Mouse (Mus musculus) central nervous system, embryonic 14 days (tissue): Measurements from ENCODE around the gene Grn. TPM values are rescaled to one million over a fixed set of nuclear protein-coding genes. Genes with fewer than 3 reads are reported as not detected.

Experiments
- polyA plus RNA-seq: library from polyadenylated mRNA; depleted of rRNA; stranded (reverse); fragments of >200 nt; gene quantifications from 2 replicates; pipeline ENCODE4 v1.2.3, GENCODE M21; 2012; rRNA removed

Grn gene
- polyA plus RNA-seq = 36.2 and 61.6 TPM in 2 replicates

GRCm38 (mm10) chr11:102430121-102431017 is at the start of gene Grn:
Grn (plus strand) TSS chr11:102430315.

GRCm38 (mm10) chr11:102393238-102393634 is 36.9 kb upstream of the Grn start, which contains the start of gene Rundc3a:
Rundc3a (plus strand) TSS chr11:102393403.

GRCm38 (mm10) chr11:102407834-102408215 is 22.3 kb upstream of the Grn start, which contains the start of gene Slc25a39:
Slc25a39 (minus strand) TSS chr11:102407946.

GRCm38 (mm10) chr11:102447497-102447896 is 17.4 kb downstream of the Grn start, which contains the start of gene Fam171a2:
Fam171a2 (minus strand) TSS chr11:102447682.

GRCm38 (mm10) chr11:102469648-102470357 is 39.7 kb downstream of the Grn start, which contains the start of gene Itga2b:
Itga2b (minus strand) TSS chr11:102470122.

Other genes starting within 250 kb of the Grn start
- 40.8 and 42.9 TPM in 2 replicates for gene Lsm12, start 245.0 kb upstream of the Grn start, polyA plus RNA-seq
- gene G6pc3, start 240.7 kb upstream of the Grn start, polyA plus RNA-seq = 51.2 and 51.4 TPM in 2 replicates
- 110 and 122 TPM in 2 replicates for gene Hdac5, start 200.1 kb upstream of the Grn start, polyA plus RNA-seq
- gene BC030867, start 181.4 kb upstream of the Grn start, polyA plus RNA-seq = 6.6 and 7.9 TPM in 2 replicates
- gene Asb16, start 161.6 kb upstream of the Grn start, polyA plus RNA-seq = 0.18 and 0.61 TPM in 2 replicates
- gene Tmub2, start 145.4 kb upstream of the Grn start, polyA plus RNA-seq = 71.1 and 71.5 TPM in 2 replicates
- 98.9 and 102 TPM in 2 replicates for gene Atxn7l3, start 133.7 kb upstream of the Grn start, polyA plus RNA-seq
- gene Ubtf, start 110.6 kb upstream of the Grn start, polyA plus RNA-seq = 86.7 and 91.9 TPM in 2 replicates
- 1.8 and 2.4 TPM in 2 replicates for gene Slc4a1, start 64.1 kb upstream of the Grn start, polyA plus RNA-seq
- 276 and 292 TPM in 2 replicates for gene Rundc3a, start 36.9 kb upstream of the Grn start, polyA plus RNA-seq
- 104 and 105 TPM in 2 replicates for gene Slc25a39, start 22.4 kb upstream of the Grn start, polyA plus RNA-seq
- 166 and 168 TPM in 2 replicates for gene Fam171a2, start 17.4 kb downstream of the Grn start, polyA plus RNA-seq
- gene Itga2b, start 39.8 kb downstream of the Grn start, polyA plus RNA-seq = 4.2 and 6.0 TPM in 2 replicates
- 49.6 and 50.5 TPM in 2 replicates for gene Gpatch8, start 126.1 kb downstream of the Grn start, polyA plus RNA-seq
- 5.8 and 6.1 TPM in 2 replicates for gene Gm11627, start 149.1 kb downstream of the Grn start, polyA plus RNA-seq
- gene Fzd2, start 174.1 kb downstream of the Grn start, polyA plus RNA-seq = 49.9 and 54.8 TPM in 2 replicates
- gene Meioc, start 233.4 kb downstream of the Grn start, polyA plus RNA-seq = 0.06 and 0.19 TPM in 2 replicates